ENCODE assay signal across 32 mouse cellular contexts in the genomic region with DNA sequence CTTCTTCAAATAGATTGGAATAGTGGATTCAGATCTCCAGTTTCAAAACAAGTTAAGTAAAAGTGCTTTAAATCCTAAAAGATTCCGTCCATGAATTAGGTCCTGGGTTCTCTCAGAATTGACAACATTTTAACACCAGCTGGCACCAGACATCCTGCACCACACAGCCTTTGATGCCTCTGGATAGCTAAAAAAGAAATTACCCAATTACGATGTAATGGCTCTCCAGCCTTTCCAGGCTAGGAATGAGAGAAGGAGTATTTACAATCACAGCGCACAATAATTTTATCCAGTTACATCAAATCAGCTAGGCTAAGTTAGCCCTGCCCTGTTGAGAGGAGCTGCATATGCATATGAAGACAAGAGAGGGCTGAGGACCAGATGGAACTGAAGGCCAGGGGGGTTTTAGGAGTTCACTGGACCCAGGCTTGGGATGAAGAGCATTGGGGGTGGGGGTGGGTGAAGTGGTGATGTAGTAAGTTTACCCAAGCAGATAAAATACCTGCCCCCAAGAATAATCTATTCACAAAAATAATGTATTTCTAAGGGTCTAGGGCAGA.
A peak's percentile ranks its signal among the peaks of the same experiment; 100 is the strongest.
DNase-seq lines count a peak whose midpoint lies in the region; ATAC-seq lines count a peak whose summit lies in the region.
"Had no signal": no experiment of that assay in that cellular context is flagged by ENCODE, and none has a peak within 500 bp of the region (broad histone marks: within the 10 kb centered on the region; RNA-seq: fewer than 3 reads in every experiment).

No protein-coding gene starts in this region.

- H3K36me3 ChIP-seq in forebrain, embryonic 13.5 days (ENCODE audit: poor library complexity, severe bottlenecking) = no peaks in the 10 kb centered on the region
- no peaks in the 10 kb centered on the region for H3K36me3 ChIP-seq in forebrain, embryonic 10.5 days (replicated peaks)
- no peaks in the 10 kb centered on the region for H3K36me3 ChIP-seq in neural tube, embryonic 14.5 days (ENCODE audit: control insufficient read depth, insufficient read depth, low read length)
- H3K36me3 ChIP-seq in forebrain, embryonic 16.5 days (ENCODE audit: control insufficient read depth, insufficient read depth) = no peaks in the 10 kb centered on the region
- H3K36me3 ChIP-seq: embryonic facial prominence, embryonic 12.5 days; G1E; heart, embryonic 13.5 days; hindbrain, embryonic 15.5 days; limb, embryonic 10.5 days; limb, embryonic 15.5 days; liver, embryonic 13.5 days; midbrain, embryonic 12.5 days had no signal

- no peak for DNase-seq in forebrain, embryonic 10.5 days (ENCODE audit: extremely low spot score, low spot score)
- DNase-seq in neural tube, embryonic 10.5 days (ENCODE audit: extremely low spot score, low spot score) = no peak
- DNase-seq in kidney, adult 11 months = no peak
- no peak for DNase-seq in Muller cell, postnatal 12 days (ENCODE audit: inconsistent ontology term)
- DNase-seq: adrenal gland, postnatal 25 days; cerebellum, adult 2 months; cerebellum, postnatal 25 days; gastrocnemius, postnatal 36 days; heart, adult 2 months; heart, postnatal 10 days; kidney, adult 2 months; kidney, postnatal 36 days; layer of hippocampus, postnatal 36 days; liver, embryonic 13.5 days; lung, adult 18-20 months; lung, postnatal 4 days; right cerebral cortex, postnatal 4 days; thymus, adult 18-20 months; thymus, postnatal 25 days had no signal

- H3K4me2 ChIP-seq in forebrain, embryonic 13.5 days = peak overlapping the region; percentile 12; the same call in 1 of the 2 replicates
- H3K4me2 ChIP-seq in neural tube, embryonic 14.5 days (ENCODE audit: low read depth, low read length) = no peak overlapping the region
- H3K4me2 ChIP-seq in forebrain, embryonic 16.5 days (ENCODE audit: low read length) = no peak overlapping the region; the same call in 1 of the 2 replicates
- H3K4me2 ChIP-seq: embryonic facial prominence, embryonic 12.5 days; heart, embryonic 13.5 days; hindbrain, embryonic 15.5 days; limb, embryonic 15.5 days; liver, embryonic 13.5 days; midbrain, embryonic 12.5 days had no signal

- H3K4me1 ChIP-seq in forebrain, embryonic 13.5 days = peaks cover 35% of the 10 kb centered on the region
- peaks cover 44% of the 10 kb centered on the region for H3K4me1 ChIP-seq in forebrain, embryonic 10.5 days
- H3K4me1 ChIP-seq in neural tube, embryonic 14.5 days (ENCODE audit: control insufficient read depth, insufficient read depth, low read length) = 0 out of 2 replicates have a peak, but pooled peaks cover 4% of the 10 kb centered on the region
- peaks cover 14% of the 10 kb centered on the region for H3K4me1 ChIP-seq in forebrain, embryonic 16.5 days (replicated peaks; ENCODE audit: control insufficient read depth, insufficient read depth, low read length)
- H3K4me1 ChIP-seq: hindbrain, embryonic 15.5 days; liver, embryonic 13.5 days; megakaryocyte, embryonic 14.5 days had no signal

- H3K27ac ChIP-seq in forebrain, embryonic 13.5 days = no peak overlapping the region
- H3K27ac ChIP-seq in forebrain, embryonic 10.5 days = no peak overlapping the region
- no peak overlapping the region for H3K27ac ChIP-seq in neural tube, embryonic 14.5 days (ENCODE audit: low read depth, low read length)
- H3K27ac ChIP-seq in forebrain, embryonic 16.5 days (ENCODE audit: low read length) = no peak overlapping the region
- H3K27ac ChIP-seq: embryonic facial prominence, embryonic 12.5 days; heart, adult 2 months; heart, embryonic 13.5 days; hindbrain, embryonic 15.5 days; limb, embryonic 10.5 days; limb, embryonic 15.5 days; liver, embryonic 13.5 days; midbrain, embryonic 12.5 days; stomach, postnatal 0 days had no signal

- no peak overlapping the region for H3K9ac ChIP-seq in forebrain, embryonic 13.5 days
- no peak overlapping the region for H3K9ac ChIP-seq in neural tube, embryonic 14.5 days (replicated peaks; ENCODE audit: low read depth, low read length)
- no peak overlapping the region for H3K9ac ChIP-seq in forebrain, embryonic 16.5 days (replicated peaks; ENCODE audit: low read depth, low read length)
- H3K9ac ChIP-seq: embryonic facial prominence, embryonic 12.5 days; heart, embryonic 13.5 days; hindbrain, embryonic 15.5 days; limb, embryonic 15.5 days; liver, embryonic 13.5 days; midbrain, embryonic 12.5 days had no signal

- H3K9me3 ChIP-seq in forebrain, embryonic 13.5 days (replicated peaks) = no peaks in the 10 kb centered on the region
- no peaks in the 10 kb centered on the region for H3K9me3 ChIP-seq in forebrain, embryonic 10.5 days
- H3K9me3 ChIP-seq in neural tube, embryonic 14.5 days (ENCODE audit: control insufficient read depth, low read length) = no peaks in the 10 kb centered on the region
- no peaks in the 10 kb centered on the region for H3K9me3 ChIP-seq in forebrain, embryonic 16.5 days (ENCODE audit: control insufficient read depth, low read length)
- H3K9me3 ChIP-seq: embryonic facial prominence, embryonic 12.5 days; G1E; heart, embryonic 13.5 days; hindbrain, embryonic 15.5 days; limb, embryonic 10.5 days; limb, embryonic 15.5 days; liver, embryonic 13.5 days; megakaryocyte, embryonic 14.5 days; midbrain, embryonic 12.5 days had no signal

- WGBS in forebrain, embryonic 13.5 days = 15% methylated on average over 3 of the region's 3 CpGs
- WGBS in forebrain, embryonic 10.5 days = 77% methylated on average over 3 of the region's 3 CpGs
- WGBS in neural tube, embryonic 14.5 days = 24% methylated on average over 3 of the region's 3 CpGs
- WGBS in forebrain, embryonic 16.5 days = 14% methylated on average over 3 of the region's 3 CpGs

- H3K4me3 ChIP-seq in forebrain, embryonic 13.5 days = no peak overlapping the region
- no peak overlapping the region for H3K4me3 ChIP-seq in forebrain, embryonic 10.5 days
- no peak overlapping the region for H3K4me3 ChIP-seq in neural tube, embryonic 14.5 days (ENCODE audit: low read depth, low read length)
- no peak overlapping the region for H3K4me3 ChIP-seq in forebrain, embryonic 16.5 days (replicated peaks; ENCODE audit: low read length)
- H3K4me3 ChIP-seq: embryonic facial prominence, embryonic 12.5 days; heart, adult 2 months; heart, embryonic 13.5 days; hindbrain, embryonic 15.5 days; limb, embryonic 10.5 days; limb, embryonic 15.5 days; liver, embryonic 13.5 days; megakaryocyte, embryonic 14.5 days; midbrain, embryonic 12.5 days had no signal

- peak; percentile 79 for ATAC-seq in forebrain, embryonic 13.5 days
- ATAC-seq in neural tube, embryonic 14.5 days (ENCODE audit: low read depth) = peak; percentile 61; the same call in 1 of the 2 replicates
- peak; percentile 56 for ATAC-seq in forebrain, embryonic 16.5 days
- ATAC-seq: lung, postnatal 0 days had no signal

- peaks cover 5% of the 10 kb centered on the region; the same call in 1 of the 2 replicates for H3K27me3 ChIP-seq in forebrain, embryonic 13.5 days
- H3K27me3 ChIP-seq in forebrain, embryonic 10.5 days (ENCODE audit: poor library complexity, severe bottlenecking) = peaks cover 36% of the 10 kb centered on the region
- no peaks in the 10 kb centered on the region for H3K27me3 ChIP-seq in neural tube, embryonic 14.5 days (ENCODE audit: control insufficient read depth, insufficient read depth, low read length)
- H3K27me3 ChIP-seq in forebrain, embryonic 16.5 days (replicated peaks; ENCODE audit: control insufficient read depth, insufficient read depth, low read length) = no peaks in the 10 kb centered on the region; the same call in 1 of the 2 replicates
- H3K27me3 ChIP-seq: embryonic facial prominence, embryonic 12.5 days; heart, embryonic 13.5 days; limb, embryonic 15.5 days; liver, embryonic 13.5 days; megakaryocyte, embryonic 14.5 days had no signal
